Mouse (Mus musculus): ENCODE results near the gene Ppp1r3e. TPM values are rescaled to one million over a fixed set of nuclear protein-coding genes. Genes with fewer than 3 reads are reported as not detected.
A peak's percentile ranks its signal among the peaks of the same experiment; 100 is the strongest.

Ppp1r3e gene
- polyA plus RNA-seq, 1 experiment = 17.8 TPM

GRCm38 (mm10) chr14:54866268-54866667 lies 11.1 kb downstream of the Ppp1r3e start:
- Histone ChIP-seq H3K4me1 (ENCODE audit: control insufficient read depth, insufficient read depth, low read length) (no peaks in the 10 kb centered on the region; the same call in 1 of the 2 replicates), H3K4me3 (replicated peaks; ENCODE audit: extremely low read depth, low read depth, low read length) (no peak overlapping the region)
- TF ChIP-seq CTCF (IDR thresholded peaks at IDR 0.05; ENCODE audit: insufficient read depth, low read length) = no peak
- no peak for TF ChIP-seq POLR2A (IDR thresholded peaks at IDR 0.05; ENCODE audit: borderline replicate concordance, extremely low read depth, low read depth, low read length)
- DNase-seq = no peak
- 35% methylated on average over 3 of the region's 3 CpGs for WGBS

- TF ChIP-seq CTCF (IDR thresholded peaks at IDR 0.05; ENCODE audit: insufficient read depth, low read length) (no peak), POLR2A (IDR thresholded peaks at IDR 0.05; ENCODE audit: borderline replicate concordance, extremely low read depth, low read depth, low read length) (no peak)
- WGBS = 70% methylated on average over 5 of the region's 5 CpGs
Measured at GRCm38 (mm10) chr14:54865626-54866025, 11.7 kb downstream of the Ppp1r3e start.

GRCm38 (mm10) chr14:54864313-54865036 lies 12.9 kb downstream of the Ppp1r3e start:
- DNase-seq = no peak
- Histone ChIP-seq H3K4me3 (replicated peaks; ENCODE audit: extremely low read depth, low read depth, low read length) (peak overlapping the region; percentile 83), H3K4me1 (ENCODE audit: control insufficient read depth, insufficient read depth, low read length) (no peaks in the 10 kb centered on the region; the same call in 1 of the 2 replicates)
- WGBS = 13% methylated on average over 21 of the region's 21 CpGs
- TF ChIP-seq CTCF (IDR thresholded peaks at IDR 0.05; ENCODE audit: insufficient read depth, low read length) (no peak), POLR2A (IDR thresholded peaks at IDR 0.05; ENCODE audit: borderline replicate concordance, extremely low read depth, low read depth, low read length) (no peak)

More at GRCm38 (mm10) chr14:54865626-54866025, 11.7 kb downstream of the Ppp1r3e start:
- Histone ChIP-seq H3K4me3 (replicated peaks; ENCODE audit: extremely low read depth, low read depth, low read length) (no peak overlapping the region), H3K4me1 (ENCODE audit: control insufficient read depth, insufficient read depth, low read length) (no peaks in the 10 kb centered on the region; the same call in 1 of the 2 replicates)
- DNase-seq = no peak

GRCm38 (mm10) chr14:54863501-54864312 lies 13.6 kb downstream of the Ppp1r3e start:
- H3K4me1 ChIP-seq (ENCODE audit: control insufficient read depth, insufficient read depth, low read length) = no peaks in the 10 kb centered on the region; the same call in 1 of the 2 replicates
- H3K4me3 ChIP-seq (replicated peaks; ENCODE audit: extremely low read depth, low read depth, low read length) = peak overlapping the region; percentile 83
- peak; percentile 88 for DNase-seq
- under 1% methylated on average over 56 of the region's 56 CpGs for WGBS
- TF ChIP-seq CTCF (IDR thresholded peaks at IDR 0.05; ENCODE audit: insufficient read depth, low read length) (no peak), POLR2A (IDR thresholded peaks at IDR 0.05; ENCODE audit: borderline replicate concordance, extremely low read depth, low read depth, low read length) (peak; percentile 74; the same call in 1 of the 2 replicates)

- Histone ChIP-seq H3K4me1 (ENCODE audit: control insufficient read depth, insufficient read depth, low read length) (no peaks in the 10 kb centered on the region; the same call in 1 of the 2 replicates), H3K4me3 (replicated peaks; ENCODE audit: extremely low read depth, low read depth, low read length) (no peak overlapping the region)
- DNase-seq = peak; percentile 63
- peak; percentile 85 for TF ChIP-seq CTCF (IDR thresholded peaks at IDR 0.05; ENCODE audit: insufficient read depth, low read length)
- no peak for TF ChIP-seq POLR2A (IDR thresholded peaks at IDR 0.05; ENCODE audit: borderline replicate concordance, extremely low read depth, low read depth, low read length)
- WGBS = 41% methylated on average over 2 of the region's 2 CpGs
Measured at GRCm38 (mm10) chr14:54860511-54860910, 16.8 kb downstream of the Ppp1r3e start.

- Histone ChIP-seq H3K4me3 (replicated peaks; ENCODE audit: extremely low read depth, low read depth, low read length) (no peak overlapping the region), H3K4me1 (ENCODE audit: control insufficient read depth, insufficient read depth, low read length) (no peaks in the 10 kb centered on the region)
- no peak for TF ChIP-seq POLR2A (IDR thresholded peaks at IDR 0.05; ENCODE audit: borderline replicate concordance, extremely low read depth, low read depth, low read length)
- no peak for TF ChIP-seq CTCF (IDR thresholded peaks at IDR 0.05; ENCODE audit: insufficient read depth, low read length)
- 88% methylated on average over 9 of the region's 9 CpGs for WGBS
- no peak for DNase-seq
Measured at GRCm38 (mm10) chr14:54857891-54858290, 19.5 kb downstream of the Ppp1r3e start.

GRCm38 (mm10) chr14:54856703-54857102 lies 20.6 kb downstream of the Ppp1r3e start:
- no peak for TF ChIP-seq POLR2A (IDR thresholded peaks at IDR 0.05; ENCODE audit: borderline replicate concordance, extremely low read depth, low read depth, low read length)
- no peak for TF ChIP-seq CTCF (IDR thresholded peaks at IDR 0.05; ENCODE audit: insufficient read depth, low read length)
- WGBS = 82% methylated on average over 7 of the region's 7 CpGs
- Histone ChIP-seq H3K4me3 (replicated peaks; ENCODE audit: extremely low read depth, low read depth, low read length) (no peak overlapping the region), H3K4me1 (ENCODE audit: control insufficient read depth, insufficient read depth, low read length) (no peaks in the 10 kb centered on the region)
- DNase-seq = no peak

GRCm38 (mm10) chr14:54855726-54856125 lies 21.6 kb downstream of the Ppp1r3e start:
- DNase-seq = no peak
- Histone ChIP-seq H3K4me3 (replicated peaks; ENCODE audit: extremely low read depth, low read depth, low read length) (no peak overlapping the region), H3K4me1 (ENCODE audit: control insufficient read depth, insufficient read depth, low read length) (no peaks in the 10 kb centered on the region)
- TF ChIP-seq CTCF (IDR thresholded peaks at IDR 0.05; ENCODE audit: insufficient read depth, low read length) (no peak), POLR2A (IDR thresholded peaks at IDR 0.05; ENCODE audit: borderline replicate concordance, extremely low read depth, low read depth, low read length) (no peak)
- 99% methylated on average over 3 of the region's 3 CpGs for WGBS

GRCm38 (mm10) chr14:54843461-54843860 lies 33.9 kb downstream of the Ppp1r3e start:
- H3K4me1 ChIP-seq (ENCODE audit: control insufficient read depth, insufficient read depth, low read length) = no peaks in the 10 kb centered on the region
- H3K4me3 ChIP-seq (replicated peaks; ENCODE audit: extremely low read depth, low read depth, low read length) = no peak overlapping the region
- TF ChIP-seq POLR2A (IDR thresholded peaks at IDR 0.05; ENCODE audit: borderline replicate concordance, extremely low read depth, low read depth, low read length) = no peak
- peak; percentile 24; the same call in 1 of the 2 replicates for TF ChIP-seq CTCF (IDR thresholded peaks at IDR 0.05; ENCODE audit: insufficient read depth, low read length)
- 1% methylated on average over 4 of the region's 4 CpGs for WGBS
- no peak for DNase-seq

Data from lung, adult 2 months (tissue).